Mouse (Mus musculus) heart, embryonic 14.5 days (tissue): ENCODE measurements around the gene Gm49380. TPM values are rescaled to one million over a fixed set of nuclear protein-coding genes. Genes with fewer than 3 reads are reported as not detected.

ENCODE experiments used
- ATAC-seq: fragments of 200-750 bp; cut with Nextera tagmentation; 2 replicates; pipeline ENCODE4 v1.8.0; 2017; ENCODE audit warnings: low read depth, moderate TSS enrichment; ENCODE audit not compliant: insufficient number of reproducible peaks, insufficient read depth, low FRiP score
- H3K27ac ChIP-seq, 2 experiments: fragments of 200-500 bp in 1 of 2; fragments of 300-500 bp in 1 of 2; sonication (generic) in 1 of 2; replicated peaks in 1 of 2; 2 replicates each; pipeline ENCODE4 v1.5.1; 2012 to 2014; ENCODE audit warnings: low read depth in 2 of 2, low read length in 2 of 2, control low read depth in 1 of 2, mild to moderate bottlenecking in 1 of 2, mixed read lengths in 1 of 2; ENCODE audit not compliant: control insufficient read depth in 1 of 2, insufficient read depth in 1 of 2
- H3K27me3 ChIP-seq: fragments of 300-500 bp; sonication (generic); 2 replicates; pipeline ENCODE4 v1.6.1; 2014; ENCODE audit warnings: mild to moderate bottlenecking, low read length, control low read depth; ENCODE audit not compliant: control insufficient read depth, insufficient read depth
- H3K36me3 ChIP-seq: fragments of 300-500 bp; sonication (generic); 2 replicates; pipeline ENCODE4 v1.6.1; 2014; ENCODE audit warnings: mild to moderate bottlenecking, control low read depth, low read length, mixed read lengths; ENCODE audit not compliant: control insufficient read depth, insufficient read depth
- H3K4me1 ChIP-seq, 2 experiments: fragments of 200-500 bp in 1 of 2; fragments of 300-500 bp in 1 of 2; sonication (generic) in 1 of 2; 2 replicates each; pipeline ENCODE4 v1.6.1; 2012 to 2014; ENCODE audit warnings: low read length in 2 of 2, control low read depth in 1 of 2, mixed read lengths in 1 of 2; ENCODE audit not compliant: control insufficient read depth in 2 of 2, insufficient read depth in 2 of 2
- H3K4me2 ChIP-seq: fragments of 300-500 bp; sonication (generic); 2 replicates; pipeline ENCODE4 v1.6.1; 2014; ENCODE audit warnings: mild to moderate bottlenecking, low read length
- H3K4me3 ChIP-seq, 2 experiments: fragments of 200-500 bp in 1 of 2; fragments of 300-500 bp in 1 of 2; sonication (generic) in 1 of 2; 2 replicates each; pipeline ENCODE4 v1.5.1; 2012 to 2014; ENCODE audit warnings: low read length in 2 of 2, mild to moderate bottlenecking in 2 of 2, control low read depth in 1 of 2, low read depth in 1 of 2, moderate library complexity in 1 of 2; ENCODE audit not compliant: control insufficient read depth in 1 of 2, insufficient read depth in 1 of 2
- H3K9ac ChIP-seq: fragments of 300-500 bp; sonication (generic); 2 replicates; pipeline ENCODE4 v1.6.1; 2014; ENCODE audit warnings: mild to moderate bottlenecking, low read length
- H3K9me3 ChIP-seq: fragments of 300-500 bp; sonication (generic); 2 replicates; pipeline ENCODE4 v1.6.1; 2016; ENCODE audit warnings: low read length, control low read depth; ENCODE audit not compliant: control insufficient read depth
- WGBS: fragments of 180-500 bp; shearing (Covaris S2); extraction: QIAGEN DNeasy Blood & Tissue Kit; methylation state at CpG from one replicate; pipeline ENCODE4 v1.1.7; 2014; 5-methylcytosine and 5-hydroxymethylcytosine counted together
- polyA plus RNA-seq: library from polyadenylated mRNA; unstranded; fragments of >200 nt; fragmentation: Nextera tagmentation; extraction: Ambion mirVana; gene quantifications from 2 replicates; pipeline ENCODE4 v1.2.1, GENCODE M21; 2014

Gm49380 gene
- polyA plus RNA-seq, 1 experiment from 2014 or later: 0.08 TPM

DNA sequence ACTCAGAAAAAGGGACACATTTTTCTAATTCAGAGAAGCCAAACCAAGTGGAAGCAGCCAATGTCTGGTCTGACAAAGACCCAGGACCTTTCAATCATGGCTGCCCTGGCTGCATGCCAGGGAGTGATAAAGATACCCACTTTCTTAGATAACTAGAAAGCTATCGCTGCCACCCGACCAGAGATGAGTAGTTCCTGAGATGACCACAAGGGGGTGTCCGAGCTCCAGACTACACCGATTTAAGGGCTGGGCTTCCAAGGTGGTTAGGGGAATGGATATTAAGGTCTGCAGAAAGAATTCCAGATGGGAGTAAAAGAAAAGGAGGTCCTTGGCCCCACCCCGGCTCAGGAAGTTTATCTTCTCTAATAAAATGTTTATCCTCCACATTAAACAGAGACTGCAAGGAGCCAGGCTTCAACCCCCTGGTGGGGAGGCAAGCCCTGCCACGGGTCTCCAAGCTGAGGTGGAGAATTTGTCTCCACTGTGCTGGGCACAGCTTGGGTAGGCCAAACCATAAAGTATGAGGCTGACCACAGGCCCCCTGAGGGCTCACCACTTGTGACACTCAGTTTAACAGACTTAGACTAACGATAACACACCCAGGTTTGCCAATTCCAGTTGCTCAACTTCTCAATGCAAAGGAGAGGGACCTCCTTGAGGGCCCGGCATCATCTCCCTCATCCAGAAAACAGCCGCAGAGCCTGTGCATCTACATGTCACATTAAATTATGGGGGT, 3.8 kb downstream of the Gm49380 start:
- Histone ChIP-seq H3K9me3 (no peaks in the 10 kb centered on the region), H3K4me1 (peaks cover 21 to 45% of the 10 kb centered on the region in 2 experiments), H3K27ac (0 out of 4 replicates have a peak overlapping the region, but pooled peaks of 1 of the 2 experiments have one; percentile 19), H3K9ac (peak overlapping the region; percentile 51), H3K4me2 (peak overlapping the region; percentile 57), H3K4me3 (peak overlapping the region in 1 of 2 experiments; percentile 15; a peak in 2 of 4 replicates), H3K27me3 (no peaks in the 10 kb centered on the region), H3K36me3 (peaks cover 33% of the 10 kb centered on the region)
- ATAC-seq: no peak
- 27% methylated on average over 9 of the region's 9 CpGs for WGBS

DNA sequence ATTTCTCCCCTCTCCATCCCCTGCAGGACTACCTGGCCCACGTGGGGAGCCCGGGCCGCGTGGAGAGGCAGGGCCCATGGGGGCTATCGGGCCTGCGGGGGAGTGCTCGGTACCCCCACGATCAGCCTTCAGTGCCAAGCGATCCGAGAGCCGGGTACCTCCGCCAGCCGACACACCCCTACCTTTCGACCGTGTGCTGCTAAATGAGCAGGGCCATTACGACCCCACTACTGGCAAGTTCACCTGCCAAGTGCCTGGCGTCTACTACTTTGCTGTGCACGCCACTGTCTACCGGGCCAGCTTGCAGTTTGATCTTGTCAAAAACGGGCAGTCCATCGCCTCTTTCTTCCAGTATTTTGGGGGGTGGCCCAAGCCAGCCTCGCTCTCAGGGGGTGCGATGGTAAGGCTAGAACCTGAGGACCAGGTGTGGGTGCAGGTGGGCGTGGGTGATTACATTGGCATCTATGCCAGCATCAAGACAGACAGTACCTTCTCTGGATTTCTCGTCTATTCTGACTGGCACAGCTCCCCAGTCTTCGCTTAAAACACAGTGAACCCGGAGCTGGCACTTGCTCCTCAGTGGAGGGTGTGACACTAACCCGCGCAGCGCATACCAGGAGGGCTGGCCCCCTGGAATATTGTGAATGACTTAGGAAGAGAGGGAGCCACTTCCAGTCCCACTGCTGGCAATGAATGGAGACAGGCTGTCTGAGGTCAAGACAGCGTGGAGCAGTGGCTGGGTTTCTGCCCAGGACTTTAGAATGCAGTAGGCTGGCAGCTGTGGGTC, 4.8 kb downstream of the Gm49380 start:
- H3K4me2 ChIP-seq: peak overlapping the region; percentile 57
- ATAC-seq: no peak
- no peak overlapping the region for H3K27ac ChIP-seq

DNA sequence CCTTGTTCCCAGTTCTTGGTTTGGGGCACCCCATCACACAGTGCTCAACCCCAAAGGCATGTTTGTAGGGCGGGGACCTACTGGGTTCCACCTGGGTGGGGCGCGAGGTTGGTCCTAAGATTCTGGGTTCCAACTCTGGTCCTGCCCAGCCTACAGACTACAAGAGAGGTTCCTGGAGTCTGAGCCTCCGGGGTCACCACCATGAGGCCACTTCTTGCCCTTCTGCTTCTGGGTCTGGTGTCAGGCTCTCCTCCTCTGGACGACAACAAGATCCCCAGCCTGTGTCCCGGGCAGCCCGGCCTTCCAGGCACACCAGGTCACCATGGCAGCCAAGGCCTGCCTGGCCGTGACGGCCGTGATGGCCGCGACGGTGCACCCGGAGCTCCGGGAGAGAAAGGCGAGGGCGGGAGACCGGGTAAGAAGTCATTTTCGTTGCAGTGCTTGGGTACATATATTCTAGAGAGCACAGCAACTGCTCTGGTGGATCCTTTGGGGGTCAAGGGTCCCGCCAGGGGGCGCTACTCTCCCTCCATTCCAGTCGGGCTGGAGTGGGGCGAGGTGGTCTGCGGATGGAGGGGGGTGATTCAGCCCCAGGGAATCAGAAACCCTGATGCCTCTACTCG, 5.6 kb downstream of the Gm49380 start:
- H3K4me2 ChIP-seq: peak overlapping the region; percentile 47
- peak overlapping the region; percentile 20 to 41; a peak in 3 of 4 replicates for H3K27ac ChIP-seq
- WGBS: 34% methylated on average over 25 of the region's 25 CpGs
- H3K27me3 ChIP-seq: no peaks in the 10 kb centered on the region
- peak overlapping the region; percentile 59; the same call in 1 of the 2 replicates for H3K9ac ChIP-seq
- H3K4me1 ChIP-seq: peaks cover 21 to 45% of the 10 kb centered on the region in 2 experiments
- no peak overlapping the region; a peak in 1 of 4 replicates for H3K4me3 ChIP-seq
- peaks cover 34% of the 10 kb centered on the region for H3K36me3 ChIP-seq
- no peaks in the 10 kb centered on the region for H3K9me3 ChIP-seq
- no peak for ATAC-seq

More for the DNA sequence above, 4.8 kb downstream of the Gm49380 start:
- no peaks in the 10 kb centered on the region for H3K9me3 ChIP-seq
- peaks cover 21 to 45% of the 10 kb centered on the region in 2 experiments for H3K4me1 ChIP-seq
- 79% methylated on average over 31 of the region's 31 CpGs for WGBS
- peak overlapping the region; percentile 46 for H3K9ac ChIP-seq
- H3K27me3 ChIP-seq: no peaks in the 10 kb centered on the region
- peaks cover 34% of the 10 kb centered on the region for H3K36me3 ChIP-seq
- no peak overlapping the region; a peak in 1 of 4 replicates for H3K4me3 ChIP-seq

DNA sequence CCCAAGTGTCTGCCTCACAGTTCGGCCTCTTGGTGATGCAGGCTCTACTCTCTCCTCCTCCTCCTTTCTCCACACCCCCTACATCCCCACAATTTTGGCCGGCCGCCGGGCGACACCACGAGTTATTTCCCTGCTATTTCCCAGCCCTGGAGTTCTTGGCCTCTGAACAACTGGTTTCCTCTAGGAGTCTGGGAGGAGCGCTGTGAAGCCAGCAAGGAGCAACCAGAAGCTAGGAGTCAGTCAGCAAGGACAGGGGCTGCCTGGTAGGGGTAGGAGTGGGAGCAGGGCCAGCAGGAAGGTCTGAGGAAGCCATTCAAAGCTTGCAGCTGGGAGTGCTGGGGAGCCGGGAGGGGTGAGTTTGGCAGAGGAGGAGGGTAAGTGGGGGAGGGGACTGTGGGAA, 6.2 kb downstream of the Gm49380 start, which contains the start of gene C1qtnf5:
Gene C1qtnf5, plus strand, starts transcription at position 136 of the 400 bp plus-strand sequence.
- peak within 1 kb of the TSS; percentile 47 for H3K4me2 ChIP-seq
- peak; percentile 64 for ATAC-seq
- H3K4me1 ChIP-seq: peaks cover 20 to 45% of the 10 kb centered on the region in 2 experiments
- 23% methylated on average over 8 of the region's 8 CpGs for WGBS
- H3K9ac ChIP-seq: peak within 1 kb of the TSS; percentile 59; the same call in 1 of the 2 replicates
- H3K27ac ChIP-seq: peak within 1 kb of the TSS; percentile 20 to 41; a peak in 3 of 4 replicates
- H3K36me3 ChIP-seq: peaks cover 34% of the 10 kb centered on the region
- H3K27me3 ChIP-seq: no peaks in the 10 kb centered on the region
- H3K9me3 ChIP-seq: no peaks in the 10 kb centered on the region
- no peak within 1 kb of the TSS; a peak in 1 of 4 replicates for H3K4me3 ChIP-seq

DNA sequence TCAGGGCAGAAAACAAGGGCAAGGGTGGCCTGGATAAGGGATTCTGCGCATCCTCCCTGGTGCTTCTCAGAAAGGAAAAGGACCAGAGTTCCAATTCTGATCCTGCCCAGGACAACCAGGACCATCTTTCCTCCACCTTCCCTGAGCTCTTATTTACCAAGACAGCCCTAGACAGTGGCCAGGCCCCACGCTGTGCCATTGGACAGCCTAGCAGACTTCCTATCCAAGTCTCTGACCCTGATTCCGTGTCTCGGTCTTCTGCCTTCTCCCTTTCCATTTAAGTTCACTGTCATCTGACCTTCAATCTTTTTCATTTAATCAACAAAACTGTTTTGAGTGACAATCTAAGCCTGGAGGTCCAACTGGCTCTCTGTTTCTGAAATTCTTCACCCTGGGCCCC, 6.7 kb downstream of the Gm49380 start:
- Histone ChIP-seq H3K4me2 (0 out of 2 replicates have a peak overlapping the region, but pooled peaks have one; percentile 47), H3K27ac (peak overlapping the region in 1 of 2 experiments; percentile 41; a peak in 1 of 4 replicates), H3K9me3 (no peaks in the 10 kb centered on the region), H3K36me3 (peaks cover 34% of the 10 kb centered on the region), H3K4me3 (no peak overlapping the region), H3K4me1 (peaks cover 20 to 45% of the 10 kb centered on the region in 2 experiments), H3K27me3 (no peaks in the 10 kb centered on the region), H3K9ac (0 out of 2 replicates have a peak overlapping the region, but pooled peaks have one; percentile 4)
- ATAC-seq: no peak
- WGBS: 80% methylated on average over 4 of the region's 4 CpGs

DNA sequence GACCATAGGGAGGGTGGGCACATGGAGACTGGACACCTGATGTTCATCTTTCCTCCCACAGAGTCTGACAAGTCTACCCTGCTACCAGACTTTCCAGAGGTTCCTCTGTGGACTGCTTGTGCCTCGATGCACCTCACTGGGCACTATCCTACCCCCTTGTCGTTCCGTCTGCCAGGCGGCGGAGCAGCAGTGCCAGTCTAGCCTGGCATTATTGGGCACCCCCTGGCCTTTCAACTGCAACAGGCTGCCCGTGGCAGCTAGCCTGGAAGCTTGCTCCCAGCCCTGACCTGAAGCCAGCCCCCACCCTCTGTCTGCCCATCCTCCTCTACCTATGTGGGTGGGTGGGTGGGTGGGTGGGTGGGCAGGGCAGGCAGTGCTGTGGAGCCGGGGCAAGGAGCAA, 7.1 kb downstream of the Gm49380 start:
- Histone ChIP-seq H3K4me1 (peaks cover 20 to 45% of the 10 kb centered on the region in 2 experiments), H3K4me2 (no peak overlapping the region), H3K9ac (no peak overlapping the region), H3K36me3 (peaks cover 34% of the 10 kb centered on the region), H3K9me3 (no peaks in the 10 kb centered on the region), H3K27ac (0 out of 4 replicates have a peak overlapping the region, but pooled peaks of 1 of the 2 experiments have one; percentile 41), H3K4me3 (no peak overlapping the region), H3K27me3 (no peaks in the 10 kb centered on the region)
- no peak for ATAC-seq
- WGBS: 89% methylated on average over 7 of the region's 7 CpGs

DNA sequence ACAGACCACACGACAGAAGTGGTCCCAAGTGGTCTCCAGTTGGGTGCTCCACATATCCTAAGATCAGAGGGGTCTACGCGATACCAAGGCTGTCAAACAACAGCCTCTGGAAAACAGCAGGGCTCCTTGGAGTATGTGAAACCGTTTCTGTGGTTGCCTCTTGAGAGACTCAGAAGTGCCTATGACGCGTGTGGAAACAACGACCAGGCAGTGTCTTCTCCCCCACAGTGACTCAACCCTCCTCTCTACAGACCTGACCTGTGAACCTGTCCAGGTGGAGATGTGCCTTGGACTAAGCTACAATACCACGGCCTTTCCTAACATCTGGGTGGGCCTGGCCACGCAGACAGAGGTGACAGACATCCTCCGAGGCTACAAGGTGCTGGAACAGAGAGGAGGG, 7.5 kb downstream of the Gm49380 start:
- no peaks in the 10 kb centered on the region for H3K9me3 ChIP-seq
- H3K4me1 ChIP-seq: peaks cover 20 to 45% of the 10 kb centered on the region in 2 experiments
- ATAC-seq: no peak
- no peak overlapping the region for H3K4me2 ChIP-seq
- H3K9ac ChIP-seq: no peak overlapping the region
- H3K27ac ChIP-seq: no peak overlapping the region
- peaks cover 34% of the 10 kb centered on the region for H3K36me3 ChIP-seq
- no peak overlapping the region for H3K4me3 ChIP-seq
- H3K27me3 ChIP-seq: no peaks in the 10 kb centered on the region
- 76% methylated on average over 10 of the region's 10 CpGs for WGBS
